Mouse (Mus musculus) induced T-regulatory cell, adult 2 months (primary cell): ENCODE results near the gene Emilin2.
A peak's percentile ranks its signal among the peaks of the same experiment; 100 is the strongest.
"Not testable (repeated sequence)": the region's sequence is repeated elsewhere in the genome, so short reads cannot be mapped to it uniquely, and the experiment has no call there.

Source experiments
- DNase-seq: peaks from one replicate; pipeline ENCODE4 v3.0.0-alpha.2; 2012; ENCODE audit warnings: low read depth

Gene Emilin2

DNA sequence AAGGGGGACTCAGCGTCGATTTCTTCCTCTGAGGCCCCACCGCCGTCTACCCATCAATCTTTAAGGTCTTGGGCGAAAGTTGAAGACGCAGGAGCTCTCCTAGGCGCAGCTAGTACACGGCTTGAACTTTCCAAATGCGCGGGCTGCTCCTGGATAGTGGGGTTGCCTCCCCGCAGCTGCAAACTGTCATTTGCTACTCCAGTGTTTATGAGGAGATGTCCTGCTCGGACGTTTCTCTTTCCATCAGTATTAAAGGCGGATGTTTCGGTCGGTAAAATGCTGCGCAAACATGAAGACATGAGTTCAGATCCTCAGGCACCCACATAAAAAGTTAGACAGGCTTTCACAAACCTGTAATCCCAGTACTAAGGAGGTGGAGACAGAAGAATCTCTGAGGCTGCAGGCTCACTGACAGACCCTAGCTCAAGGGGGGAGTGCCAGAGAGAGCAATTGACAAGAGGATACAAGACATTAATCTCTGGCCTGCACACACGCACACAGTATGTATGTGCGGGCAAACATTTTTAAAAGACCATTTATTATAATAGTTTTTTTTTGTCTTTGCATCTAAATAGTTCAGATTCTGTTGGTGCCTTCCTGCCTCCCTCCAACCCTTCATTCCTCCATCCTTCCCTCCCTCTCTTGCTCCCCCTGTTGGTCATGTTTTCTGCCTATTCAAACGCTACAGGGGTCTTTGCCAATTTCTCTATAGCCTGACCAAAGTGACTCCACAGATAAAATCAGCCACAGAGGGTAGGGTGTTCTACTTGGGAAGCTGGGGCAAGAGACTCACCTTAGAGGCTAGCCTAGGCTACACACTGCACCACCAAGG is at the start of gene Emilin2:
Gene Emilin2, minus strand, starts transcription at position 639 of the 832 bp plus-strand sequence.
- DNase-seq, result peak; percentile 57

DNA sequence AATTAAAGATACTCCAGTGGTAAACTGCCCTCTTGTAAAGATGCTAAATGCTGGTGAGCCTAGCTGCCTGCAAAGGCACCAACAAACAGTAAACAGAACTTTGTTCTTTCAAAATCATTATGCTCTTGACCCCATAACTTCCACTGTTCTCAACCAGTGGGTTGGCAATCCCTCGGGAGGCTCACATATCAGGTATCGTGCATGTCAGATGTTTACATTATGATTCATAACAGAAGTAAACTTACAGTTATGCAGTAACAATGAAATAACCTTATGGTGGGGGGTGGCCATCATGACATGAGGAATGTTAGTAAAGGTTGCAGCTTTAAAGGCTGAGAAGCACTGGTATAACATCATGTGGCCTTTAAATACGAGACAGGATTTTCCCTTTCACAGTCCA is 43.7 kb upstream of the Emilin2 start:
- no peak for DNase-seq

DNA sequence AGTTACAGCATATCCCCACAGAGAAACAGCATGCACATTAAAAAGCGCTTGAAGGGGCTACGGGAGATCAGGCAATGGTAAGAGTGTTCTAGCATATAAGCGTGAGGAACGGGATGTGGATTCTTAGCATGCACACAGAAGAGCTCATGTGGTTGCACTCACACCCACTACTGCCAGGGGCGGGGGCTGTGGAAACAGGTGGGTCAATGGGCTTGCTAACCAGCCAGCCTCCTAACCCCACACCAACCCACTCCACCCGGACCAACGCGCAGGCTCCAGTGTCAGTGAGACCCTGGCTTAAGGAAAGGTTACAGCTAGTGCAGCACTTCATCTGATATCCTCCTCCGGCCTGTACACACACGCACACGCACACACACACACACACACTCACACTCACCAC is 42.4 kb upstream of the Emilin2 start:
- DNase-seq, result no peak

DNA sequence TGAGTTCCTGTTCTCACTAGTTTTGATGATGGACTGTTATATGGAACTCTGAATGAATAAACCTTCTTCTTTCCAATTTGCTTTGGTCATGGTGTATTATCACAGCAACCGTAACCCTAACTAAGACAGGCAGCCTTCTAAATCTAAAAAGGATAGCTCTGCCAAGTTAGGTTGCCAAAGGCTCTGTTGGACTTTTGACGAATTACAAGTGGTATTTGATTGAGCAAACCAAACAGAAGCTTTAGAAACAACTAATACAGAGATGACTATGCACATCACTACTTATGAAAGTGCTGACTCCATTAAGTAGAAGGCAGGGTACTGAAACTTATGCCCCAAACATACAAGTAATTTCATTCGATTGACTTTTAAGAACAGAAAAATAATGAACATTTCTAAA is 36.4 kb upstream of the Emilin2 start:
- DNase-seq, result no peak

DNA sequence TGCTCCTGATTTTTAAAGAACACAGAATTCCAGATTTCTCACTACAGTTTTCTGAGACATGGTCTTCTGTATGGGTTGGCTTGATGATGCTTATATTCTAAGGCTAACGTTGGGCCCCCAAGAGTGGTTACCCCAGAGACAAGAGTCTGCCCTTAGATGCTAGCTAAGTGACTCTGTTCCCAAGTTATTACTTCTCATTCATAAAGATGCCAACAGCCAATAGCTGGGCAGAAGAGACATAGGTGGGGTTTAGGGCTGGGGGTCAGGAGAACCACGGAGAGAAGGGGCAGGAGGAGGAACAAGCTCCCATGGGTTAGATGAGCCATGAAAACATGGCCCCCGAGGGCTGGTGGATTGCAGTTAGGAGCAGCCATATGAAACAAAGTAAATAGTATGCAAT is 30.2 kb upstream of the Emilin2 start:
- no peak for DNase-seq

DNA sequence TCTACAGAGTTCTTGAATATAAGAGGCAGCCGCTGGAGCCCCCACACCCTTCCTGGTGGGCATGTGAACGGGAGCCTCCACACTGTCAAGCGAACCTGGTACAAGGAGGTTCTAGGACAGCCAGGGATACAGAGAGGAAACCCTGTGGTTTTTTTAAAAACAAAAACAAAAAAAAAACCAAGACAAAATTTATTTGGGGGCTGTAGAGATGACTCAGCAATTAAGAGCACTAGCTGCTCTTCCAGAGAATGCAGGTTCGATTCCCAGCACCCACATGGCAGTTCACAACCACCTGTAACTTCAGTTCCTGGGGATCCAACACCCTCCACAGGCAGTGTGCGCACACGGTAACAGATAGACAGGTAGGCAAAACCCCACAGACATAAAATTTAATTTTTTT is 26.8 kb upstream of the Emilin2 start:
- DNase-seq, result no peak

DNA sequence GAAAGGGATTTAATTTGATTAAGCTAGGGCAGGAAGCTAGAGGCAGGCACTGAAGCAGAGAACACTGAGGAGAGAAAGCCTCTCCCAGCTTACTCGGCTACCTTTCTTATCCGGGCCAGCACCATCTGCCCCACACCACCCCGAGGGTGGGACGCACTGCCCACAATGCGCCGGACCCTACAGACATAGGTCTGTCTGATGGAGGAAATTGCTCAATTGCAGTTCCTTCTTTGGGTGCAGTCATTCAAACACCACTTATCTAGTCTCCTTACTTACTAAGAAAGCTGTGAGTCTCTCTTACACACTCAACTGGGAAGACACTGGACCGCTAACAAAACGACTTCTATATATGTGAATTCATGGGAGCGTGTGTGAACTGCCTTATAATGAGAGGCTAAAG is 25.8 kb upstream of the Emilin2 start:
- DNase-seq, result no peak

DNA sequence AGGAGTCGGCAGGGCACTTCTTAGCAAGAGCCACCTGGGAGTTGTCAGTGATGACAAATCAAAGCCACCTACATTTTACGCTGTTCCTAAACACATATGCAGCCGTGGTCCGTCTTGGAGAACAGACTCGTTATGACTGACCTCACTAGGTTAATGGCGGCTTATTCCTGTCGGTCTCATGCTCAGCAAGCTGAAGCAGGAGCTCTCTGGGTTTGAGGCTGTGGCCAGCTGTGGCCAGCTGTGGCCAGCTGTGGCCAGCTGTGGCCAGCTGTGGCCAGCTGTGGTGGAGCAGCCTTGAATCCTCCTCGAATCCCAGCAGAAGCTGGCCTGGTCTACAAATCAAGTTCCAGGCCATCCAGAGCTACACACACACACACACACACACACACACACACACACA is 24.6 kb upstream of the Emilin2 start:
- no peak for DNase-seq

DNA sequence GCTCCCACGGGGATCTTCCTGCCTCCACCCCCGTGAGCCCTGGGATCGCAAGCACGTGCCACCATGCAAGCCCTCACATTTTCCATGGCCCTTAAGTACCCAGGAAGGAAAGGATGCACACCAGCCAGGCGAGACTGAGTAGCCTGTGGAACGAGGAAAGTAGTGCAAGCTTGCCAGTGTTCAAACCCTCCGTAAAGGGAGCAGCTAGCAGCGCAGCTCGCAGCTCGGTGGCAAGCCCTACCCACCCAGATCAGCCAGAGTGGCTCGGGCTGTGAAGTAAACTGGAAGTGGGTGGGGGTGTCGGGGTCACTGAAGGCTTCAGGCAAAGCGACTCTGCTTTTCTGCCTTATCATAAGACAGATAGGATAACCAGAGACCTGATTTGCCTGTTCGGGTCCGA is 20.5 kb upstream of the Emilin2 start:
- no peak for DNase-seq

DNA sequence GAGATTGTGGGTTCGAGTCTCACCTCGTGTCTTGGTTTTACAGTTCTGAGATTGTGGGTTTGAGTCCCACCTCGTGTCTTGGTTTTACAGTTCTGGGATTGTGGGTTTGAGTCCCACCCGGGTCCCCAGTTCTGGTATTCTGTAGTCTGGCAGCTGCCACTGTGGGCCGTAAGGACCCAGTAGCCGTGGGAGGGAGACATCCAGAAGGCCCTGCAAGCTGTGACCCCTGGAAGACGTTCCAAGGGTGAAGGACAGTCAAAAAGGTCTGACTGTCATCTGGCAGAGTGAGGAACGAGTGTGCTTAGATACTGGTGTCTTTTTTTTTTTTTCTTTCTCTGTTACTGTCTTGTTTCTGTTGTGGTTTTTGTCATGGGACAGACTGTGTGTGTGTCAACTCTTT is 9.0 kb upstream of the Emilin2 start:
- not testable (repeated sequence) for DNase-seq

DNA sequence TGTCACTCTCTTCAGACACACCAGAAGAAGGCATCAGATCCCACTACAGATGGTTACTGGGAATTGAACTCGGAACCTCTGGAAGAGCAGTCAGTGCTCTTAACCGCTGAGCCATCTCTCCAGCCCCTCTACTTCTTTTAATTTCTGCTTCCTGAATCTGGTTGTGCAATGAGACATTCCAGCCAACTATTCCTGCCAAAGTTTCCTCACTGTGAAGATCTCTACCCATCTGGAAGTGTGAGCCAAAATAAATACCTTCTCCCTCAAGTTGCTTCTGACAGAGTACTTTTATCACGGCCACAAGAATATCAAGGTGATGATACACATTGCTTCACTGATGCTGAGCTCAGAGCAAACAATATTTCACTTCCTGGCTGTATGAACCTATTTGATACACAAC is 7.6 kb upstream of the Emilin2 start:
- no peak for DNase-seq

DNA sequence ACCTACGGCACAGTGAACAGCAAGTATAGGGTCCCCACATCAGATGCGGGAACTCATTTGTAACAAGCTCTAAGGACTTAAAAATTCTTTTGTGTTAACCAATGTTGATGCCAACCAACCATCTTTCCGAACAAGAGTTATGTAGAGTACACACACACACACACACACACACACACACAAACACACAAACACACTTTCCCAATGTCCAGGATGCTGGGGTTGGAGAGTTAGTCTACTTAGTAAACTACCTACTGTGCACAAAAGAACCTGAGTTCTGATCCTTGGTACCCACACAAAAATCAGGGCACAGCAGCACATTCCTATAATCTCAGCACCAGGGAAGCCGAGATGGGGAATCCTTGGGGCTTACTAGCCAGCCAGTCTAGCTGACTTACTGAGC is 5.8 kb upstream of the Emilin2 start:
- no peak for DNase-seq

DNA sequence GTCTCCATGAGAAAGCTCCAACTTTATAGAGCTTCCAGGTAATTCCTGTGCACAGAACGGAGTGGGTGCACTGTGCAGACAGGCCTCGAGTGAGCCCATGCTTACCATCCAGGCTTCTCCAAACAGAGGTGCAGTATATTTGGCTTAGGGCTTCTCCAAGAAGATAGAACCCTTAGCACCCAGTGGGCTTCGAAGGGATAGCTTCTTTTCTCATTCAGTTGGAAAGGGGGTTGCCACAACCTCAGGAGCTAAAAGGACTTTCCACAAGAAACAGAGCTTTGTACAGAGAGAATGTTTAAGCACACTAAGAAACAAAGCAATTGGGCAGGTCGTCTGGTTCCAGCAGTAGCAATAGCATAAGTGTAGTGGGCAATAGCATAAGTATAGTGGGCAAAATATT is 2.5 kb upstream of the Emilin2 start:
- no peak for DNase-seq

DNA sequence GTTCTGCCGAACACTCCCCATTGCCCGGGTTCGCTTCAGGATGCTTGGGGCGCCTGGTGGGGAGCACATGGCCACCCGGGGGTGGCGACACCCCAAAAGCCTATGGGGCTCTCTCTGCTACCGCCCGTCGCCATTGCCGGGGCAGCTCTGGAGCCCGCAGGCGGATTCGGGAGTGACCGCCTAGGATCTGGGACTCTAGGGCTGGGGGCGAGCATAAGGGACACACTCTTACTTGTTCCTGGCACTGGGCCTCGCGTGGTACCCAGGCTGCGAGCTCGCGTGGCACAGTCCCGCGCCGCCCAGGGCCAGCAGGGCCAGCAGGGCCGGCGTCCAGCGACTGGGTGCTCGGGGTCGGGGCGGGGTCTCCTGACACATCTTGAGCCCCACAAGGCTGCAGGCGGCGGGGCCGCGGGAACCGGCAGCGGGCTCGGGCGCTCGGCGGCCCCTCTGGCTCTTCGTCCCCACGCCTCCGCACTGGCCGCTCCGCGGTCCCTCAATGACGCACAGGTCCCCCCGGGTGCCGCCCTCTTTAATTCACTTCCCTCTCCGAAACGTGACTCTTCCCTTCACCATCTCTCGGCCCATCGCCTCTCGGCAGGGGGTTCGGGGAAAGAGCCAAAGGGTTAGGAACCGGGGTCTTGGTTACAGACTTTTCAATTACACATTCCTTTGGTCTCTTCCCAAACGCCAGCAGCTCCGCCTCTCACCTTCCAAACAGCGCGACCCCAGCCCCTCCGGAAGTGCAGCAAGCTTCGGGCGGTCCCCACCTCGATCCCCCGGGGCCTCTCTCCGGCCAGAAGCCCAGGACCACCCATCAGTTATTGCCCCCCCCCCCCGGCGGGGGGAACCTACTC is 1.1 kb downstream of the Emilin2 start:
- peak; percentile 23 for DNase-seq

DNA sequence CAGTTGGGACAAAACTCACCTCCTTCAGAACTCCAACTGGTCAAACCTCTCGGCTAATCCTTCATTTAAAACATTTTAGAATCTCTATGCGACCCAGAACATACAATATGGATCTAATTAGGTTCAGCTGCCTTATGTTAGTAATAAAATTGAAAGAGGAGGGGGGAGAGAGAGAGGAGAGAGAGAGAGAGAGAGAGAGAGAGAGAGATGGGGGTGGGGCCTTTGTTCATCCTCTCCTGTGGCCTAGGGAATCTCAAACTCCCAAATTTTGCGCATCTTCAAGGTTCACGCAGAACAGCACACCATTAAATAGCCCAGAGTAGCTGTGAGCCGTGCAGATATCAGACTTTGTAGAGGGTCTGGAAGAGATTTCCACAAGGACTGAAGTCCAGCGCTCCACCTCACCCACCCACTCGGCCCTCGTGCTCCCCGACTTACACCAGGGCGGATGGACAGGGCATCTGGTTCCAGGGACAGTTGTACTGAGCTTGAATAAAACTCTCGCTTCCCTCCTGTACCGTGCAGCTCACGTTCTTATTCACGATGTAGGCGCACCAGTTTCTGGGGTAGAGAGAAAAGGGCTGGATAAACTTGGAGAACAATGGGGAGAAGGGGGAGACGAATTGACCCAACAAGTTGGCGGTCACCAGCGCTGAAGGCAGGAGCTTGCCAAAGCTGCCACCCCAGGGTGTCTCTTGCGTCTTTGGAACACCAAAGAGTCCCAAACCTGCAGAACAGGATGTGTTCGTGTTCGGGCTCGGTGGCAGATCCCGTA is 1.9 kb downstream of the Emilin2 start:
- peak; percentile 13 for DNase-seq

DNA sequence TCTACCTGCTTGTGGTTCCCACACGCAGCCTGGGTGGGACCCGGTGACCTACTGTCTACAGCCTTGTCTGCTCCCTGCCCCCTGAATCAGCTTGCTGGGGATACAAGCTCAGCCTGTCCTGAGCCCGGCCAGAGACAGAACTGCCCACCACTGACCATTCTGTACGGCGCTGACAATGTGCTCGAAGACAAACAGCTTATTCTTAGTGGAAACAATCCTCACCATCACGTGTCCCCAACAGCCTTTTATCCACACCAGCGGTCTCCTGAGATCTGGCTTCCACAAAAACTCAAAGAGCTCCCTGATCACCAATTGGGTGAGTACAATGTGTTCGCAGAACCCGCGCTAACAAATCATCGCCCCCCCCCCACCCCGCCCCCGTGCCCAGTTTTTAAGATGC is 2.6 kb downstream of the Emilin2 start:
- no peak for DNase-seq

DNA sequence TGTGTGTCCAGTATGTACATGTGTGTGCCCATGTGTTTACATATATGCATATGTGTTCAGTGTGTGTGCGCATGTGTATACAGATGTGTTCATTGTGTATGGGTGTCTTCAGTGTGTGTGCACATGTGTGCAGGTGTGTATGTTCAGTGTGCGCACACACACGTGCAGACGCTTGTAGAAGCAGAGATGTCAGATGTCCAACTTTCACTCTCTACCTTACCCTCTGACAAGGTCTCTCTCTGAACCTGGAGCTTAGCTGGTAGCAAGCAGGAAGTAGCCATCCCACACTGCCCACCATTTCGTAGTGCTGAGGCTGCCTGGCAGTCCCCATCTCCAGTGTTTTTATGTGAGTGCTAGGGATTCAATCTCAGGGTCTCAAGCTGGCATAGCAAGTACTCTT is 3.5 kb downstream of the Emilin2 start:
- DNase-seq, result no peak

DNA sequence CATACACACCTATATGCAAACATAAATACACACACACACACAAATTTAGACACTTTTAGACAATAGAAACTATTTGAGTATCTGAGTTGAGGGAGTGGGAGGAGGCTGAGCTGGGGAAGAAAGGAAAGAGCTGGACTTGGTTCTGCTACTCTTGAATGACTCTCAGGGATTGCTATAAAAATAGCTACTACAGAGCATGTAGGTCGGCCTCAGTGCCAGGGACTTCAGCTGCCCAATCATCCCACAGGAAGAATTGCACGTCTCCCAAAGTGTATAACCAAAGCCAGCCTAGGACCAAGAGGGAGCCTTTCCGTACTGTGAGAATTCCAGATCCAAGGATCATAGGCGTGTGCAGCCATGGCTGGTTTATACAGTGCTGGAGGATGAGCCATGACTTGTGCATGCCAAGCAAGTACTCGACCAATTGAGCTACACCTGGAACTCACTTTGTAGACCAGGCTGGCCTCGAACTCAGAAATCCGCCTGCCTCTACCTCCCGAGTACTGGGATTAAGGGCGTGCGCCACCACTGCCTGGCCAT is 4.5 kb downstream of the Emilin2 start:
- DNase-seq, result no peak

DNA sequence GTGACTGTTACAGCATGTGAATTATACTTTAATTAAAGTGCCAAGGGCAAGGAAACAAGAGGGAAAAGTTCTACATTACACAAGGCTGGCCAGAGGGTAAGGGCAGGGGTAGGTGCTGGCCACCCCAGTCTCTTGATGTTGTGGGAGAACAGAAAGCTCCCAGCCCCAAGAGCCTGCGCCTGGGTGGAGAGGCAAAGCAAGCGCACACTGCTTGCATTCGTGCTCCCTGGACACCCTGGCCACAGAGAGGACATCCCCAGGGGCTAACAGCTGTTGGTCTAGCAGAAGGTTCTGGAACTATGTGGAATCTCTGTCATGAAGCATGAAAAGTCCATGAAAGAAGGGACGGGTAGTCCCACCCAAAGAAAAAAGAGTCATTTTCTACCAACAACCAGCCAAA is 5.1 kb downstream of the Emilin2 start:
- DNase-seq, result no peak

DNA sequence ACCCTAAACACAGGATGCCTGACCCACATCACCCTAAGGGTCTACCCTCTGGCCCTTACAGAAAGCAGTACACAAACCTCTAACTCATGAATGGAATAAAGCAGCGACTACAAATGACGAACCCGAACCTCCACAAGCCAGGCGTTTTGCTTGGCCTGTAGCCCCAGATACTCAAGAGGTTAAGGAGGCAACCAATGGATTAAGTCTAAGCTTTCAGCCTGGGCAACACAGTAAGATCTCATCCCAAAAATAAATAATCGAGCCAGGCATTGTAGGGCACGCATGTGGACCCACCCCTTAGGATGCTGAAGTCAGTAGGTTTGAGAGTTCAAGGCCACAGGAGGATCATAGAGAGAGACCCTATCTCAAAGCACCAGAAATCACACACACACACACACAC is 5.7 kb downstream of the Emilin2 start:
- no peak for DNase-seq

DNA sequence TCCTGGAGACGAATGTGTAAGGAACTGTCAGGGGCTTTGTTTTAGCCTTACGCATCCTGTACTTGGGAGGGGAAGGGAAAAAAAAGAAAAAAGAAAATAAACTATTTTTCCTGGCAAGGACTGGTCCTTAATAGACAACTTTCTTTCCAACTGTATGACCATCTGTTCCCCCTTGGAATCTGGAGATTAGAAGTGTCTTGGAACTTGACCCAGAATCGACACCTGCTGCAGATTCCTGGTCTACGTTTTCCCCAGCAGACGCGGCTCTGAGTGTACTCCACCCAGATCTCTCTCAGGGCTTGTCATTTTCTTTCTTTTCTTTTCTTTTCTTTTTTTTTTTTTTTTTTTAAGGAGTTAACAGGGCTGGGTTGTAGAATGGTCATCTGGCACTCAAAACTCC is 8.3 kb downstream of the Emilin2 start:
- no peak for DNase-seq

DNA sequence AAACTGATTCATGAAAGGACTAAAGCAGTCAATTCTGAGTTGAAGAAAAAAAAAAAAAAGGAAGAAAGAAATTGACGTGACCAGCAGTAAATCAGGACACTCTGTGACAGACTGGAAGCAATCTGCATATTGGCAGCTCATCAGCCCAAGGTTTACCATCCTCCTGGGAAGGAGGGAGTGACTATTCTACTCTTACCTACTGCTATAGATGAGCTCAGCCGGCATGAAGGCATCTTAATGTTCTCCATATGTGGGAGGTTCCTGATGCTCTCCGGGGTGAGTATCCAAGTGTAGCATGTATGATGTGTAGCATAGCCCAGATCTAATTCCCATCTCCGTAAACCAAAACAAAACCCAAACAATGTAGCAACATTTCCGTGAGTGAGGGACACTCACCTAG is 10.4 kb downstream of the Emilin2 start:
- no peak for DNase-seq
